Mouse (Mus musculus): Measurements from ENCODE around the gene Aldh16a1. TPM values are rescaled to one million over a fixed set of nuclear protein-coding genes. Genes with fewer than 3 reads are reported as not detected.

Gene Aldh16a1
- polyA plus RNA-seq, 1 experiment from 2014 or later = 66.6 TPM

DNA sequence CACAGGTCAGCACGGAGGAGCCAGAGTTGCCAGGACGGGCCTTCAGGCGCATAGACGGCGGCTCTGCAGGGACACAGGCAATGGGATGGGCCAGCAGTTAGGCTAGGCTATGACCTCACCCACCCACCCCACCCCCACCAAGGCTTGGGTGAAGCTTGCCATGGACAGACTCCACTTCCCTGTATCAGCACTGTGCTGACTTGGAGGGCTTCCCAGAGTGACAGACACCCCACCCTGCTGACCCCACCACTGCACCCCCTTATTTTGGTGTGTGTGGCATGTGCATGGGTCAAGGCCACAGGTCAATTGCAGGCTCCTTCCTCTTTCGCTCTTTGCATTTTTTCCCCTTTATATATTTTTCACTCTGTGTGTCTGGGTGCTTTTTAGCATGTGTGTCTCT lies 59.0 kb downstream of the Aldh16a1 start:
- no peak overlapping the region for H3K4me3 ChIP-seq (ENCODE audit: low read depth, low read length)
- no peak overlapping the region for H3K9ac ChIP-seq (ENCODE audit: low read length)
- H3K27me3 ChIP-seq (replicated peaks; ENCODE audit: control insufficient read depth, insufficient read depth, low read length) = no peaks in the 10 kb centered on the region
- no peak overlapping the region for H3K27ac ChIP-seq (ENCODE audit: low read depth)
- H3K36me3 ChIP-seq (ENCODE audit: control insufficient read depth, insufficient read depth, low read length) = 0 out of 2 replicates have a peak, but pooled peaks cover 3% of the 10 kb centered on the region
- H3K9me3 ChIP-seq (ENCODE audit: control insufficient read depth, low read length) = no peaks in the 10 kb centered on the region
- no peak overlapping the region for H3K4me2 ChIP-seq (ENCODE audit: low read length)
- WGBS = 69% methylated on average over 6 of the region's 6 CpGs
- ATAC-seq (replicated peaks; ENCODE audit: low FRiP score, low TSS enrichment, low read depth) = no peak
- DNase-seq (ENCODE audit: low spot score) = no peak
- peaks cover 20% of the 10 kb centered on the region for H3K4me1 ChIP-seq (replicated peaks; ENCODE audit: control insufficient read depth, insufficient read depth, low read length)

DNA sequence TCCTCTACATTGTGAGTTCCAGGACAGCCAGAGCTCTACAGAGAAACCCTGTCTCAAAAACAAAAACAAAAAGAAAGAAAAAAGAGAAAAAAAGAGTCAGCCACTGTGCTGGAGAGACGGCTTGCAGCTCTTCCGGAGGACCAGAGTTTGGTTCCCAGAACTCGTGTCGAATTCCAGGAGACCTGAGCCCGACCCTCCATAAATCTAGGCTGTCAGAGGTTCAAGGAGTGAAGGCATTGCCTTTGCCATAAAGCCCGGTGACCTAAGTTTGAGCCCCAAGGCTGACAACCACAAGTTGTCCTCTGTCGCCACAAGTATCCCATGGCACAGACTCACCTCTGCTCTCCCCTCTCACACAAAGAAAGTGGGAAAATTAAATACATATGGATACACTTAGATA lies 60.3 kb downstream of the Aldh16a1 start:
- H3K27me3 ChIP-seq (replicated peaks; ENCODE audit: control insufficient read depth, insufficient read depth, low read length) = no peaks in the 10 kb centered on the region
- H3K4me1 ChIP-seq (replicated peaks; ENCODE audit: control insufficient read depth, insufficient read depth, low read length) = peaks cover 22% of the 10 kb centered on the region
- H3K27ac ChIP-seq (ENCODE audit: low read depth) = no peak overlapping the region
- H3K9ac ChIP-seq (ENCODE audit: low read length) = no peak overlapping the region
- no peaks in the 10 kb centered on the region for H3K9me3 ChIP-seq (ENCODE audit: control insufficient read depth, low read length)
- H3K4me2 ChIP-seq (ENCODE audit: low read length) = no peak overlapping the region
- ATAC-seq (replicated peaks; ENCODE audit: low FRiP score, low TSS enrichment, low read depth) (no peak), DNase-seq (ENCODE audit: low spot score) (no peak)
- H3K4me3 ChIP-seq (ENCODE audit: low read depth, low read length) = no peak overlapping the region
- WGBS = 23% methylated on average over 7 of the region's 7 CpGs
- H3K36me3 ChIP-seq (ENCODE audit: control insufficient read depth, insufficient read depth, low read length) = 0 out of 2 replicates have a peak, but pooled peaks cover 6% of the 10 kb centered on the region

DNA sequence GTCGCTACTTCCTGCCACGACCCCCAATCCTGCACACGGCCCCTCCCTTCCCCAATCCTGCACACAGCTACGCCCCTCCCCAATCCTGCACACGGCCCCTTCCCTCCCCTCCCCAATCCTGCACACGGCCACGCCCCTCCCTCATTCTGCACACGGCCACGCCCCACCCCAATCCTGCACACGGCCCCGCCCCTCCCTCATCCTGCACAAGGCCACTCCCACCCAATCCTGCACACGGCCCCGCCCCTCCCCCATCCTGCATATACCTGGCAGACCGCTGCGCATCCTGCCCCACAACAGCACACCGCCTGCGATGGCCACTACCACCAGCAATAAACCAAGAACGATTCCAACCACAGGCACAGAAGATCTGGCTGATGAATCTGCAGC lies 60.9 kb downstream of the Aldh16a1 start:
- Histone ChIP-seq H3K36me3 (ENCODE audit: control insufficient read depth, insufficient read depth, low read length) (peaks cover 12% of the 10 kb centered on the region), H3K9ac (ENCODE audit: low read length) (no peak overlapping the region), H3K4me2 (ENCODE audit: low read length) (no peak overlapping the region), H3K9me3 (ENCODE audit: control insufficient read depth, low read length) (no peaks in the 10 kb centered on the region), H3K4me3 (ENCODE audit: low read depth, low read length) (no peak overlapping the region), H3K27ac (ENCODE audit: low read depth) (peak overlapping the region; percentile 89), H3K4me1 (replicated peaks; ENCODE audit: control insufficient read depth, insufficient read depth, low read length) (peaks cover 22% of the 10 kb centered on the region), H3K27me3 (replicated peaks; ENCODE audit: control insufficient read depth, insufficient read depth, low read length) (no peaks in the 10 kb centered on the region)
- ATAC-seq (replicated peaks; ENCODE audit: low FRiP score, low TSS enrichment, low read depth) (no peak), DNase-seq (ENCODE audit: low spot score) (no peak)
- WGBS = 29% methylated on average over 16 of the region's 18 CpGs

DNA sequence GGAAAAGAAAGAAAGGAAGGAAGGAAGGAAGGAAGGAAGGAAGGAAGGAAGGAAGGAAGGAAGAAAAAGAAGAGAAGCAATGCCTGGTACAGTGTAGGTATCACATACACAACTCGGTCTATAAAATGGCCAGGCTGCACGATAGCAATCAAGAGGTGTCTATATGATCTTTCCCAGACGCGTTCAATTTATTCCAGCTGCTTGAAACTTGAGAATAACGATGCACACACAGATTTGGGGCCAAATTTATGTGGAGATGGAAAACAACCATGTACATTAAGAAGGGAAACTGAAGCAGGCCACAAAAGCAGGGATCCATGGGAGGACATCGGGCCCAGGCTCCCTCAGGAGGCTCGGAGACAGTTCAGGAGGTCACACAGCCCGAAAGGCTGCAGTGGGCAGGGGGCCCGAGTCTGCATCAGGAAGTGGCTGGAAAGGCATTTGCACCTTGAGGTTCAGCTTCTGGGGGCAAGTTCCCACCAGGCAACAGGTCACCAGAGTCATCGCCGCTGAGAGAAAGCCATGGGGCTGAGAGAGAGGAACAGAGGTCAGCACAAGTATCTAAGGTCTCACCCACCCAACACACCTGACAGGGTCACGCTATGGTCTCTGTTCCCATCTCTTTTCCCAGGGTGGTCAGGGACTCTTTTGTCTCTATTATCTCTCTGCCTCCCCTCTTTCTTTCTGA lies 61.4 kb downstream of the Aldh16a1 start:
- no peaks in the 10 kb centered on the region for H3K9me3 ChIP-seq (ENCODE audit: control insufficient read depth, low read length)
- H3K27ac ChIP-seq (ENCODE audit: low read depth) = peak overlapping the region; percentile 89
- WGBS = 38% methylated on average over 12 of the region's 12 CpGs
- H3K27me3 ChIP-seq (replicated peaks; ENCODE audit: control insufficient read depth, insufficient read depth, low read length) = no peaks in the 10 kb centered on the region
- no peak for ATAC-seq (replicated peaks; ENCODE audit: low FRiP score, low TSS enrichment, low read depth)
- no peak overlapping the region for H3K9ac ChIP-seq (ENCODE audit: low read length)
- peaks cover 22% of the 10 kb centered on the region for H3K4me1 ChIP-seq (replicated peaks; ENCODE audit: control insufficient read depth, insufficient read depth, low read length)
- DNase-seq (ENCODE audit: low spot score) = no peak
- peaks cover 17% of the 10 kb centered on the region for H3K36me3 ChIP-seq (ENCODE audit: control insufficient read depth, insufficient read depth, low read length)
- H3K4me3 ChIP-seq (ENCODE audit: low read depth, low read length) = no peak overlapping the region
- H3K4me2 ChIP-seq (ENCODE audit: low read length) = peak overlapping the region; percentile 69; the same call in 1 of the 2 replicates

DNA sequence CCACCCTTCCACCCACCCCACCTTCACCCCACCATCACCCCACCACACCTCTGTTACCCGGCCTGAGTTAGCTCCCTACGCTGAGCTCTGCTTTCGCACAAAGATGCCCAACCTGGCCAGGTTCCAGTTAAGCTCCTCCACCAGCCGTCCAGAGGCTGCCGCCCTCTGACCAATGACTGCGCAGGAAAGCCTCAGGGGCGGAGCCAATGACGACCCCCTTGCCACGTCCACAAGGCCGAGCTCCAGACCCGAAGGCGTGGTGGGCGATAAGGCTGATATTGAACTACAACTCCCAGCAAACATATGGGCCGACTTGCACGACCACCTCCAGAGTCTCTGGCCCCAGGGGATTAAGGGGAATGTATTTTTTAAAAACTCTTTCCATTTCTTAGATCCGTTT lies 62.3 kb downstream of the Aldh16a1 start, which contains the start of gene Rcn3:
TSS of gene Rcn3 (minus strand) at position 174 of the 400 bp plus-strand sequence.
- Histone ChIP-seq H3K4me2 (ENCODE audit: low read length) (peak within 1 kb of the TSS; percentile 69), H3K27ac (ENCODE audit: low read depth) (peak within 1 kb of the TSS; percentile 89), H3K4me3 (ENCODE audit: low read depth, low read length) (peak within 1 kb of the TSS; percentile 58), H3K36me3 (ENCODE audit: control insufficient read depth, insufficient read depth, low read length) (peaks cover 23% of the 10 kb centered on the region), H3K4me1 (replicated peaks; ENCODE audit: control insufficient read depth, insufficient read depth, low read length) (peaks cover 22% of the 10 kb centered on the region), H3K9ac (ENCODE audit: low read length) (peak within 1 kb of the TSS; percentile 79), H3K9me3 (ENCODE audit: control insufficient read depth, low read length) (no peaks in the 10 kb centered on the region), H3K27me3 (replicated peaks; ENCODE audit: control insufficient read depth, insufficient read depth, low read length) (no peaks in the 10 kb centered on the region)
- DNase-seq (ENCODE audit: low spot score) (peak; percentile 92), ATAC-seq (replicated peaks; ENCODE audit: low FRiP score, low TSS enrichment, low read depth) (peak; percentile 90)
- WGBS = 1% methylated on average over 16 of the region's 16 CpGs

DNA sequence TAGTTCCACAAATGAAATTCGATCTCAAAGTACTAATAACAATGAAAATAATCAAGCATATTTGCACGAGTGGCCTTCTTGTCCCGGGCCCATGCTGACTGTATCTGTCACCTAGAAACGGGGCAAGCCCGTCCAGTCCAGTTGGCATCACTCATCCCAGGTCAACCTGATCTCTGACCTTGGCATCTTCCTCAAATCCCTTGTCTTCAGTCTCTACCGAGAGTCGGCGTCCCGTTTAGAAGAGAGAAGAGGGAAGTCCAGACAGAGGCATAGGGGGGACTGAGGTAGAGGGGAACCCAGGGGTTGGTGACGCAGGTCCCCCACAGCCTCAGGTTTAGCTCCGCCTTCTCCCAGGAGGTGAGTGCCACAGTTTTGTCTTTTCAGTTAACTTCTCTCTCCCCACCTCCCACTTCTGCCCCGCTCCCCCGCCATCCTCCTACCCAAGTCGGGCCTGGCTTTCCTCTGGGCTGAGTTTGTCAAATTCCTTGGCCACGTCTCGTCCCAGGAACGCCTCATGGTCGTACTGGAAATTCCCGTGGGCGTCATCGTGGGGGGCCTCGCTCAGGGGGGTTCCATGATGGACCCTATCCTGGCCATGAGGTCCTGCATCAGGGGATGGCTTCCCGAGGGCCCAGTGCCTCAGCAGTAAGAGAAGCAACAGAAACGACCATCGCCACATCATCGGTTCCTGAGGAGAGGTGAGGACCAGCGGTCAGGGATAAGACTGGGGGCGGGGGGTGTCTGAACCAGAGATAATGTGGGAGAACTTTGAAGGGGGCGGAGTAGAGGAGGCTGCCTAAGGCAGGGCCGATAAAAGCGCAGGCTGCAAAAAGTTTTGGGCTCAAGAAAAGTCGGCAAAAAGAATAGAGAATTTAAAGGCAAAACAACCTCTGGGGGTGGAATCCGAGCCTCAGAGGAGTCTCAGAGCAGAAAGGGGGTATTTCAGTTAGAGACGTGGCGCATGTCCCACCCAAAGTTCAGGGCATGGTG lies 63.1 kb downstream of the Aldh16a1 start:
- Histone ChIP-seq H3K9ac (ENCODE audit: low read length) (peak overlapping the region; percentile 79), H3K4me2 (ENCODE audit: low read length) (peak overlapping the region; percentile 69), H3K36me3 (ENCODE audit: control insufficient read depth, insufficient read depth, low read length) (peaks cover 31% of the 10 kb centered on the region), H3K4me1 (replicated peaks; ENCODE audit: control insufficient read depth, insufficient read depth, low read length) (peaks cover 22% of the 10 kb centered on the region), H3K4me3 (ENCODE audit: low read depth, low read length) (peak overlapping the region; percentile 58), H3K27me3 (replicated peaks; ENCODE audit: control insufficient read depth, insufficient read depth, low read length) (no peaks in the 10 kb centered on the region), H3K27ac (ENCODE audit: low read depth) (peak overlapping the region; percentile 89), H3K9me3 (ENCODE audit: control insufficient read depth, low read length) (no peaks in the 10 kb centered on the region)
- ATAC-seq (replicated peaks; ENCODE audit: low FRiP score, low TSS enrichment, low read depth) (peak; percentile 54), DNase-seq (ENCODE audit: low spot score) (peak; percentile 82)
- 10% methylated on average over 35 of the region's 35 CpGs for WGBS

MicroRNAs encoded within 50 kb of the gene (microRNA counts, 519-probe panel; counts per million panel counts)
- microRNA mmu-miR-150 = 2,584 counts per million, percentile 27 among the panel's probes with 10 or more counts

Small RNA genes lying within 50 kb of the gene (microRNA-seq; reads per million reads assigned to microRNA genes)
- 16.3 reads per million, percentile 44 among the genes with 10 or more reads in this experiment for gene Mir150
- 11.8 reads per million, percentile 41 among the genes with 10 or more reads in this experiment for gene Mir5121
- not detected for gene Mir7055

Other genes with a start within 250 kb of the Aldh16a1 start
- gene Ap2a1, start 225.1 kb downstream of the Aldh16a1 start, polyA plus RNA-seq (2014; fragmentation: Nextera tagmentation; extraction: Ambion mirVana) = 62.9 and 68.3 TPM in 2 replicates
- not detected in 2 replicates for gene Tsks, start 211.4 kb downstream of the Aldh16a1 start, polyA plus RNA-seq (2014; fragmentation: Nextera tagmentation; extraction: Ambion mirVana)
- gene Cpt1c, start 179.7 kb downstream of the Aldh16a1 start, polyA plus RNA-seq (2014; fragmentation: Nextera tagmentation; extraction: Ambion mirVana) = 21.9 and 24.7 TPM in 2 replicates
- 208 and 211 TPM in 2 replicates for gene Prmt1, start 168.0 kb downstream of the Aldh16a1 start, polyA plus RNA-seq (2014; fragmentation: Nextera tagmentation; extraction: Ambion mirVana)
- gene Irf3, start 156.9 kb downstream of the Aldh16a1 start, polyA plus RNA-seq (2014; fragmentation: Nextera tagmentation; extraction: Ambion mirVana) = 84.3 and 91.7 TPM in 2 replicates
- gene Bcl2l12, start 155.9 kb downstream of the Aldh16a1 start, polyA plus RNA-seq (2014; fragmentation: Nextera tagmentation; extraction: Ambion mirVana) = 54.3 and 55.2 TPM in 2 replicates
- 45.3 and 49.4 TPM in 2 replicates for gene Scaf1, start 138.2 kb downstream of the Aldh16a1 start, polyA plus RNA-seq (2014; fragmentation: Nextera tagmentation; extraction: Ambion mirVana)
- gene Rras, start 136.6 kb downstream of the Aldh16a1 start, polyA plus RNA-seq (2014; fragmentation: Nextera tagmentation; extraction: Ambion mirVana) = 69.1 and 70.2 TPM in 2 replicates
- 14.0 and 15.0 TPM in 2 replicates for gene Prr12, start 101.7 kb downstream of the Aldh16a1 start, polyA plus RNA-seq (2014; fragmentation: Nextera tagmentation; extraction: Ambion mirVana)
- gene Nosip, start 92.2 kb downstream of the Aldh16a1 start, polyA plus RNA-seq (2014; fragmentation: Nextera tagmentation; extraction: Ambion mirVana) = 57.2 and 63.0 TPM in 2 replicates
- 21.8 and 24.0 TPM in 2 replicates for gene Prrg2, start 91.9 kb downstream of the Aldh16a1 start, polyA plus RNA-seq (2014; fragmentation: Nextera tagmentation; extraction: Ambion mirVana)
- 313 and 323 TPM in 2 replicates for gene Rcn3, start 62.4 kb downstream of the Aldh16a1 start, polyA plus RNA-seq (2014; fragmentation: Nextera tagmentation; extraction: Ambion mirVana)
- 64.1 and 65.1 TPM in 2 replicates for gene Fcgrt, start 50.7 kb downstream of the Aldh16a1 start, polyA plus RNA-seq (2014; fragmentation: Nextera tagmentation; extraction: Ambion mirVana)
- 1,923 and 1,961 TPM in 2 replicates for gene Rps11, start 30.1 kb downstream of the Aldh16a1 start, polyA plus RNA-seq (2014; fragmentation: Nextera tagmentation; extraction: Ambion mirVana)
- gene Rpl13a, start 25.8 kb downstream of the Aldh16a1 start, polyA plus RNA-seq (2014; fragmentation: Nextera tagmentation; extraction: Ambion mirVana) = 1,687 and 1,710 TPM in 2 replicates
- gene Gm45713, start 18.4 kb downstream of the Aldh16a1 start, polyA plus RNA-seq (2014; fragmentation: Nextera tagmentation; extraction: Ambion mirVana) = 0.72 and 0.81 TPM in 2 replicates
- gene Flt3l, start 18.2 kb downstream of the Aldh16a1 start, polyA plus RNA-seq (2014; fragmentation: Nextera tagmentation; extraction: Ambion mirVana) = 1.3 and 2.1 TPM in 2 replicates
- 108 and 113 TPM in 2 replicates for gene Pih1d1, start 281 bp downstream of the Aldh16a1 start, polyA plus RNA-seq (2014; fragmentation: Nextera tagmentation; extraction: Ambion mirVana)
- 0.07 TPM in 1 of 2 replicates, not detected in the other for gene Slc17a7, start 9.4 kb upstream of the Aldh16a1 start, polyA plus RNA-seq (2014; fragmentation: Nextera tagmentation; extraction: Ambion mirVana)
- gene Gfy, start 25.0 kb upstream of the Aldh16a1 start, polyA plus RNA-seq (2014; fragmentation: Nextera tagmentation; extraction: Ambion mirVana) = not detected in 2 replicates
- gene Pth2, start 26.4 kb upstream of the Aldh16a1 start, polyA plus RNA-seq (2014; fragmentation: Nextera tagmentation; extraction: Ambion mirVana) = not detected in 2 replicates
- gene Ccdc155, start 50.3 kb upstream of the Aldh16a1 start, polyA plus RNA-seq (2014; fragmentation: Nextera tagmentation; extraction: Ambion mirVana) = 0.43 and 0.73 TPM in 2 replicates
- 0.80 and 1.0 TPM in 2 replicates for gene Dkkl1, start 57.6 kb upstream of the Aldh16a1 start, polyA plus RNA-seq (2014; fragmentation: Nextera tagmentation; extraction: Ambion mirVana)
- gene Tead2, start 61.2 kb upstream of the Aldh16a1 start, polyA plus RNA-seq (2014; fragmentation: Nextera tagmentation; extraction: Ambion mirVana) = 129 and 139 TPM in 2 replicates
- gene Cd37, start 84.5 kb upstream of the Aldh16a1 start, polyA plus RNA-seq (2014; fragmentation: Nextera tagmentation; extraction: Ambion mirVana) = 2.6 and 3.0 TPM in 2 replicates
- 0.24 TPM in 1 of 2 replicates, not detected in the other for gene Slc6a16, start 86.5 kb upstream of the Aldh16a1 start, polyA plus RNA-seq (2014; fragmentation: Nextera tagmentation; extraction: Ambion mirVana)
- gene Slc6a21, start 122.9 kb upstream of the Aldh16a1 start, polyA plus RNA-seq (2014; fragmentation: Nextera tagmentation; extraction: Ambion mirVana) = not detected in 2 replicates
- gene Trpm4, start 179.2 kb upstream of the Aldh16a1 start, polyA plus RNA-seq (2014; fragmentation: Nextera tagmentation; extraction: Ambion mirVana) = 18.7 and 21.3 TPM in 2 replicates
- 0.58 and 0.63 TPM in 2 replicates for gene Hrc, start 180.7 kb upstream of the Aldh16a1 start, polyA plus RNA-seq (2014; fragmentation: Nextera tagmentation; extraction: Ambion mirVana)
- gene Ppfia3, start 212.4 kb upstream of the Aldh16a1 start, polyA plus RNA-seq (2014; fragmentation: Nextera tagmentation; extraction: Ambion mirVana) = 5.5 and 5.8 TPM in 2 replicates
- 3.0 and 3.2 TPM in 2 replicates for gene Lin7b, start 216.0 kb upstream of the Aldh16a1 start, polyA plus RNA-seq (2014; fragmentation: Nextera tagmentation; extraction: Ambion mirVana)
- gene Snrnp70, start 241.2 kb upstream of the Aldh16a1 start, polyA plus RNA-seq (2014; fragmentation: Nextera tagmentation; extraction: Ambion mirVana) = 77.1 and 86.0 TPM in 2 replicates